ENCODE assay signal across 9 mouse cellular contexts in genomic region chr13:17837610-17838483, GRCm38 (mm10). TPM values are rescaled to one million over a fixed set of nuclear protein-coding genes. Genes with fewer than 3 reads are reported as not detected.
DNase-seq lines count a peak whose midpoint lies in the region; ATAC-seq and TF ChIP-seq lines count a peak whose summit lies in the region.
"Had no signal": no experiment of that assay in that cellular context is flagged by ENCODE, and none has a peak within 500 bp of the region (broad histone marks: within the 10 kb centered on the region; RNA-seq: fewer than 3 reads in every experiment).

No protein-coding gene starts in this region.

- H3K27me3 ChIP-seq in kidney, embryonic 16.5 days (ENCODE audit: insufficient read depth, low read length): no peaks in the 10 kb centered on the region
- no peaks in the 10 kb centered on the region for H3K27me3 ChIP-seq in lung, postnatal 0 days (replicated peaks; ENCODE audit: insufficient read depth, low read length)
- H3K27me3 ChIP-seq: lung, embryonic 15.5 days had no signal

- peak; percentile 38 to 39 for DNase-seq in frontal cortex, postnatal 36 days (ENCODE audit: low spot score in 2 of 2)
- no peak for DNase-seq in frontal cortex, postnatal 10 days (ENCODE audit: low spot score in 2 of 2)
- DNase-seq in CD4-positive helper T cell, adult 2 months (ENCODE audit: low read depth, low spot score): peak; percentile 12
- DNase-seq in c-Kit-positive CD71-positive TER-119-positive erythroid progenitor cells, embryonic 14.5 days (ENCODE audit: low spot score): peak; percentile 28
- peak; percentile 57 for DNase-seq in forelimb bud, embryonic 11.5 days (ENCODE audit: low read depth, low spot score)
- peak; percentile 78 for DNase-seq in lung, postnatal 0 days (ENCODE audit: low spot score)
- DNase-seq in right cerebral cortex, postnatal 4 days: peak; percentile 41

- H3K4me1 ChIP-seq in kidney, embryonic 16.5 days (ENCODE audit: insufficient read depth, low read length): 0 out of 2 replicates have a peak, but pooled peaks cover 4% of the 10 kb centered on the region
- H3K4me1 ChIP-seq in lung, postnatal 0 days (ENCODE audit: insufficient read depth, low read depth, low read length): no peaks in the 10 kb centered on the region

- no peak overlapping the region for H3K9ac ChIP-seq in kidney, embryonic 16.5 days (replicated peaks; ENCODE audit: low read length)
- no peak overlapping the region for H3K9ac ChIP-seq in lung, postnatal 0 days (replicated peaks; ENCODE audit: low read depth)
- H3K9ac ChIP-seq: lung, embryonic 15.5 days had no signal

- TF ChIP-seq CTCF in lung, postnatal 0 days (IDR thresholded peaks at IDR 0.05): peak; percentile 82

- peak; percentile 74 for ATAC-seq in kidney, embryonic 16.5 days (ENCODE audit: low FRiP score, low TSS enrichment)
- ATAC-seq in lung, postnatal 0 days: peak; percentile 49

- no peaks in the 10 kb centered on the region for H3K36me3 ChIP-seq in kidney, embryonic 16.5 days (ENCODE audit: insufficient read depth, low read length)
- no peaks in the 10 kb centered on the region for H3K36me3 ChIP-seq in lung, postnatal 0 days (ENCODE audit: insufficient read depth, low read length)
- H3K36me3 ChIP-seq: lung, embryonic 15.5 days had no signal

- TF ChIP-seq EP300 in lung, postnatal 0 days (IDR thresholded peaks at IDR 0.05): no peak

- WGBS in kidney, embryonic 16.5 days: 41% methylated on average over 16 of the region's 16 CpGs
- 32% methylated on average over 16 of the region's 16 CpGs for WGBS in lung, postnatal 0 days

- H3K4me3 ChIP-seq in kidney, embryonic 16.5 days (ENCODE audit: low read length): no peak overlapping the region
- H3K4me3 ChIP-seq in lung, postnatal 0 days (ENCODE audit: low read depth, low read length): no peak overlapping the region
- H3K4me3 ChIP-seq: lung, embryonic 15.5 days had no signal

- 0 out of 2 replicates have a peak overlapping the region, but pooled peaks have one; percentile 18 for H3K27ac ChIP-seq in kidney, embryonic 16.5 days (ENCODE audit: low read length)
- no peak overlapping the region for H3K27ac ChIP-seq in lung, postnatal 0 days (ENCODE audit: low read length)
- H3K27ac ChIP-seq: lung, embryonic 15.5 days had no signal

- 0 out of 2 replicates have a peak overlapping the region, but pooled peaks have one; percentile 12 for H3K4me2 ChIP-seq in kidney, embryonic 16.5 days (replicated peaks; ENCODE audit: low read depth, low read length)
- no peak overlapping the region for H3K4me2 ChIP-seq in lung, postnatal 0 days (replicated peaks; ENCODE audit: low read depth, low read length)
- H3K4me2 ChIP-seq: lung, embryonic 15.5 days had no signal

- no peaks in the 10 kb centered on the region for H3K9me3 ChIP-seq in kidney, embryonic 16.5 days (ENCODE audit: low read length)
- no peaks in the 10 kb centered on the region for H3K9me3 ChIP-seq in lung, postnatal 0 days (ENCODE audit: low read length)
- H3K9me3 ChIP-seq: lung, embryonic 15.5 days had no signal

RNA-seq across cellular contexts. Expression of gene Cdk13, which starts 33.0 kb away (rescaled TPM):
- polyA plus RNA-seq in kidney, embryonic 16.5 days (2015; fragmentation: Nextera tagmentation; extraction: Ambion mirVana): 13.8 and 14.0 TPM in 2 replicates
- 12.2 and 15.7 TPM in 2 replicates for polyA plus RNA-seq in lung, postnatal 0 days (2015; fragmentation: Nextera tagmentation; extraction: Ambion mirVana)

Comparison
In these comparisons a context has a peak if more than half of its experiments do, and no peak if none do; other contexts are left out.
1. DNase-seq: peak in frontal cortex, postnatal 36 days (2 of 2), CD4-positive helper T cell, adult 2 months (single experiment), c-Kit-positive CD71-positive TER-119-positive erythroid progenitor cells, embryonic 14.5 days (single experiment), forelimb bud, embryonic 11.5 days (single experiment), lung, postnatal 0 days (single experiment) and right cerebral cortex, postnatal 4 days (single experiment); none in frontal cortex, postnatal 10 days (0 of 2).